Mouse (Mus musculus): ENCODE measurements around the gene 2310011J03Rik. TPM values are rescaled to one million over a fixed set of nuclear protein-coding genes. Genes with fewer than 3 reads are reported as not detected.
"Not testable (repeated sequence)": the region's sequence is repeated elsewhere in the genome, so short reads cannot be mapped to it uniquely, and the experiment has no call there.

Gene 2310011J03Rik
- 10 to 100 TPM; 19.9 to 21.0 TPM for total RNA-seq (2021)

- DNase-seq (ENCODE audit: extremely low spot score in 1 of 2, low spot score in 2 of 2): peak; percentile 91 to 95
- intact Hi-C loops (cut with DNase I): no loop called here
Observed at GRCm38 (mm10) chr10:80320340-80320760, at the start of gene 2310011J03Rik. 2310011J03Rik (minus strand) TSS chr10:80320537.

- intact Hi-C loops (cut with DNase I): no loop called here
- DNase-seq (ENCODE audit: extremely low spot score in 1 of 2, low spot score in 2 of 2): no peak
Observed at GRCm38 (mm10) chr10:80368392-80368791, 48.1 kb upstream of the 2310011J03Rik start.

- no peak for DNase-seq (ENCODE audit: extremely low spot score in 1 of 2, low spot score in 2 of 2)
- intact Hi-C loops (cut with DNase I): no loop called here
Observed at GRCm38 (mm10) chr10:80367954-80368353, 47.6 kb upstream of the 2310011J03Rik start.

- no peak for DNase-seq (ENCODE audit: extremely low spot score in 1 of 2, low spot score in 2 of 2)
- intact Hi-C loops (cut with DNase I): no loop called here
Observed at GRCm38 (mm10) chr10:80365736-80366135, 45.4 kb upstream of the 2310011J03Rik start.

- intact Hi-C loops (cut with DNase I): no loop called here
- DNase-seq (ENCODE audit: extremely low spot score in 1 of 2, low spot score in 2 of 2): no peak
Observed at GRCm38 (mm10) chr10:80363734-80364133, 43.4 kb upstream of the 2310011J03Rik start.

GRCm38 (mm10) chr10:80357994-80358639, 37.8 kb upstream of the 2310011J03Rik start:
- DNase-seq (ENCODE audit: extremely low spot score in 1 of 2, low spot score in 2 of 2): peak in 1 of 2 experiments; percentile 59
- intact Hi-C loops (cut with DNase I): loop anchor here (2.0 kb wide), 1 partner anchor 15 kb away; no protein-coding TSS in a partner anchor

GRCm38 (mm10) chr10:80357336-80357735, 37.0 kb upstream of the 2310011J03Rik start:
- DNase-seq (ENCODE audit: extremely low spot score in 1 of 2, low spot score in 2 of 2): no peak
- intact Hi-C loops (cut with DNase I): loop anchor here (2.0 kb wide), 1 partner anchor 15 kb away; no protein-coding TSS in a partner anchor

GRCm38 (mm10) chr10:80356737-80357136, 36.4 kb upstream of the 2310011J03Rik start:
- intact Hi-C loops (cut with DNase I): loop anchor here (2.0 kb wide), 1 partner anchor 16 kb away; no protein-coding TSS in a partner anchor
- DNase-seq (ENCODE audit: extremely low spot score in 1 of 2, low spot score in 2 of 2): no peak

GRCm38 (mm10) chr10:80356001-80356682, 35.8 kb upstream of the 2310011J03Rik start, which contains the start of gene Plk5:
Plk5 (plus strand) TSS chr10:80356459.
- no peak for DNase-seq (ENCODE audit: extremely low spot score in 1 of 2, low spot score in 2 of 2)
- intact Hi-C loops (cut with DNase I): loop anchor here (2.0 kb wide), 1 partner anchor 17 kb away; no protein-coding TSS in a partner anchor

GRCm38 (mm10) chr10:80355431-80355830, 35.1 kb upstream of the 2310011J03Rik start:
- intact Hi-C loops (cut with DNase I): no loop called here
- no peak for DNase-seq (ENCODE audit: extremely low spot score in 1 of 2, low spot score in 2 of 2)

- intact Hi-C loops (cut with DNase I): no loop called here
- no peak for DNase-seq (ENCODE audit: extremely low spot score in 1 of 2, low spot score in 2 of 2)
Observed at GRCm38 (mm10) chr10:80352727-80353126, 32.4 kb upstream of the 2310011J03Rik start.

GRCm38 (mm10) chr10:80351896-80352295, 31.6 kb upstream of the 2310011J03Rik start:
- intact Hi-C loops (cut with DNase I): no loop called here
- no peak for DNase-seq (ENCODE audit: extremely low spot score in 1 of 2, low spot score in 2 of 2)

GRCm38 (mm10) chr10:80350292-80350691, 30.0 kb upstream of the 2310011J03Rik start:
- intact Hi-C loops (cut with DNase I): no loop called here
- peak; percentile 50 to 85 for DNase-seq (ENCODE audit: extremely low spot score in 1 of 2, low spot score in 2 of 2)

GRCm38 (mm10) chr10:80348981-80349380, 28.6 kb upstream of the 2310011J03Rik start:
- intact Hi-C loops (cut with DNase I): loop anchor here (10.0 kb wide), 1 partner anchor 156 kb away; no protein-coding TSS in a partner anchor
- peak in 1 of 2 experiments; percentile 55 for DNase-seq (ENCODE audit: extremely low spot score in 1 of 2, low spot score in 2 of 2)

- peak in 1 of 2 experiments; percentile 67 for DNase-seq (ENCODE audit: extremely low spot score in 1 of 2, low spot score in 2 of 2)
- intact Hi-C loops (cut with DNase I): loop anchor here (10.0 kb wide), 1 partner anchor 156 kb away; no protein-coding TSS in a partner anchor
Observed at GRCm38 (mm10) chr10:80348244-80348781, 28.0 kb upstream of the 2310011J03Rik start, which contains the start of gene Adamtsl5. Adamtsl5 (minus strand) TSS chr10:80348412.

GRCm38 (mm10) chr10:80347514-80347967, 27.2 kb upstream of the 2310011J03Rik start:
- peak in 1 of 2 experiments; percentile 39 for DNase-seq (ENCODE audit: extremely low spot score in 1 of 2, low spot score in 2 of 2)
- intact Hi-C loops (cut with DNase I): loop anchor here (10.0 kb wide), 1 partner anchor 157 kb away; no protein-coding TSS in a partner anchor

GRCm38 (mm10) chr10:80345929-80346328, 25.6 kb upstream of the 2310011J03Rik start:
- not testable (repeated sequence) for DNase-seq (ENCODE audit: extremely low spot score in 1 of 2, low spot score in 2 of 2)
- intact Hi-C loops (cut with DNase I): loop anchor here (10.0 kb wide), 1 partner anchor 159 kb away; no protein-coding TSS in a partner anchor

- intact Hi-C loops (cut with DNase I): loop anchor here (10.0 kb wide), 1 partner anchor 160 kb away; no protein-coding TSS in a partner anchor
- no peak for DNase-seq (ENCODE audit: extremely low spot score in 1 of 2, low spot score in 2 of 2)
Observed at GRCm38 (mm10) chr10:80345122-80345521, 24.8 kb upstream of the 2310011J03Rik start.

- intact Hi-C loops (cut with DNase I): loop anchor here (10.0 kb wide), 1 partner anchor 161 kb away; no protein-coding TSS in a partner anchor
- DNase-seq (ENCODE audit: extremely low spot score in 1 of 2, low spot score in 2 of 2): no peak
Observed at GRCm38 (mm10) chr10:80344131-80344661, 23.9 kb upstream of the 2310011J03Rik start.
